Mouse (Mus musculus): Measurements from ENCODE around the gene Pah. TPM values are rescaled to one million over a fixed set of nuclear protein-coding genes. Genes with fewer than 3 reads are reported as not detected.

Pah gene
- total RNA-seq (2015; ENCODE audit: low replicate concordance) (not detected in 2 replicates), total RNA-seq (2017; ENCODE audit: low replicate concordance) (not detected in 2 replicates)

DNA sequence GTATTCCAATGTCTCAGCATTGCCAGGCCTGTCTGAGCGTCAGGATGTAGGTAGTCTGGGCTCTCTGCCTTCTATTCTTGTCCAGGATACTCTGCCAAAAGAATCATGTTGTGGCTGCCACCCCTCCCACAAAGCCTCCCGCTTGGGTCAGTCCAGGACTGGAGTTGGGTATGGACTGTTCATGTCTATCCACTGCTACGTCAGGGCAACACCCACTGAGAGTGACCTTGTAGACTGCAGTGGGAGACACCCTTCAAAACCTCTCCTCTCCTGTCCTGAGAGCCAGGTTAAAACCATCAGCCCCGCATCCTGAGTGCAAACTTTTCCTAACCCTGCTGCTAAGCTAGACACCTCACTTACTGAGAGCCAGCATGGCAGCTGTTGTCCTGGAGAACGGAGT, at the start of gene Pah:
TSS of gene Pah (plus strand) at position 150 of the 400 bp plus-strand sequence.
- ATAC-seq (replicated peaks; ENCODE audit: low FRiP score, poor library complexity, severe bottlenecking) = no peak

DNA sequence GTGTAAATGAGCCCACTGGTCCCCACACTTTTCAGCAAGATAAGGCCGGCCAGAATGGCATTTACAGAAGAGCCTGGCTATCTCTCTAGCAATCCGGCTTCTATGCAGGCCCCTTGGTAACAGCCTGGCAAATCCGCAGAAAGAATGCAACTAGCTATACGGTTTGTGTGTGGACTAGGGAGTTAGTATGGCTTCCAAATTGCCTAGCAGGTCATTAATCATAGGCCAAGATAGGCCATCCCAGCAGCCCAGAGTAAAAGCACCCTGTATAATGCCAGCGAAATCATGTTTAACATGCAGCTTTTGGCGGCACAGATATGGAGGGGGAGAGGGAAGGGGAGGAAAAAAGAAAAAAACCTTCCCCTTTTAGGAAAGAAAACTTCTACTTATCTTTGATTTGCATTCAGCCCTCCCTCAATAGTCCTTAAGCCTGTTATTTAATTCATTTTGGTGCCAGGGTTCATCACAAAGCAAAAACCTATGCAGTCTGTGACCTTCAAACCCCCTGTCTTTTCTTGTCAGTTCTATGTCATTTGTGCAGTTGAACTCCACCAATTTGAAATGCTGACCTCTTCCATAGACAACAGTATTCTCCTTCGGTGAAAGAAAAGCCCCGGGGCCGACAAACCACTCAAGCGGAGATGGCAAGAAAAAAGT, 48.0 kb upstream of the Pah start:
- no peak for ATAC-seq (replicated peaks; ENCODE audit: low FRiP score, poor library complexity, severe bottlenecking)

DNA sequence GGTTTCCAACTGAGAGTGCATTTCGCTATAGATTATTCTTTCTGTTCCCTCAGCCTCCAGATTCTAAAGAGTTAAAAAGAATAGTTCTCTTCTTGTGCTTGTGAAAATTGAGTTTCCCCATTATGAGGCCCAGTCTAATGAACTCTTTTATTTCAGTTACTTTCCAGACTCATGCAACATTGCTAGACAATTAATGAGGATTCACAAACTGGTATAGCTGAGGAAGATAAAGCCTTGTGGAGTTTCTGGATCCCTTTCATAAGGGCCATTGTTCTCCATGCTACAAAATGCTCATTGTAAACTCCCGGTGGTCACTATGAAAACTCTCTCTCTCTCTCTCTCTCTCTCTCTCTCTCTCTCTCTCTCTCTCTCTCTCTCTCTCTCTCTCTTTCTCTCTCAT, 46.6 kb upstream of the Pah start:
- no peak for ATAC-seq (replicated peaks; ENCODE audit: low FRiP score, poor library complexity, severe bottlenecking)

DNA sequence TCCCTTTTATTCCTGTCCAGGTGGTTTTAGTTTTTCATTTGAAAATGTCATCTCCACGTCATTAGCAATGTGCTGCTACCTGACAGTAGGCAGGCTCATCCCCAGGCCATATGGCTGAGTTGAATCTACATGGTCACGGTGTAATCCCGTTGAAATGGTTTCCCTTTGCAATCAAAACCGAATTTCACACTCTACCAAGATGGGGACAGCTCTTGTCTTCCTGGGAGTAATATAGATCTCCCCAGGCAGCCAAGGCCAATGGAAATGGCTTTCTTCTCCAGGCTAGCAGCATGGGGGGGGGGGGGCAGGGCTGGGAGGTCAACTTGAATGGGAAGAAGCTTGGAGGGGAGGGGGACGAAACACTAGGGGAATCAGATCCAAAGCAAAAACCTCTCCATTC, 43.7 kb upstream of the Pah start:
- ATAC-seq (replicated peaks; ENCODE audit: low FRiP score, poor library complexity, severe bottlenecking) = no peak

DNA sequence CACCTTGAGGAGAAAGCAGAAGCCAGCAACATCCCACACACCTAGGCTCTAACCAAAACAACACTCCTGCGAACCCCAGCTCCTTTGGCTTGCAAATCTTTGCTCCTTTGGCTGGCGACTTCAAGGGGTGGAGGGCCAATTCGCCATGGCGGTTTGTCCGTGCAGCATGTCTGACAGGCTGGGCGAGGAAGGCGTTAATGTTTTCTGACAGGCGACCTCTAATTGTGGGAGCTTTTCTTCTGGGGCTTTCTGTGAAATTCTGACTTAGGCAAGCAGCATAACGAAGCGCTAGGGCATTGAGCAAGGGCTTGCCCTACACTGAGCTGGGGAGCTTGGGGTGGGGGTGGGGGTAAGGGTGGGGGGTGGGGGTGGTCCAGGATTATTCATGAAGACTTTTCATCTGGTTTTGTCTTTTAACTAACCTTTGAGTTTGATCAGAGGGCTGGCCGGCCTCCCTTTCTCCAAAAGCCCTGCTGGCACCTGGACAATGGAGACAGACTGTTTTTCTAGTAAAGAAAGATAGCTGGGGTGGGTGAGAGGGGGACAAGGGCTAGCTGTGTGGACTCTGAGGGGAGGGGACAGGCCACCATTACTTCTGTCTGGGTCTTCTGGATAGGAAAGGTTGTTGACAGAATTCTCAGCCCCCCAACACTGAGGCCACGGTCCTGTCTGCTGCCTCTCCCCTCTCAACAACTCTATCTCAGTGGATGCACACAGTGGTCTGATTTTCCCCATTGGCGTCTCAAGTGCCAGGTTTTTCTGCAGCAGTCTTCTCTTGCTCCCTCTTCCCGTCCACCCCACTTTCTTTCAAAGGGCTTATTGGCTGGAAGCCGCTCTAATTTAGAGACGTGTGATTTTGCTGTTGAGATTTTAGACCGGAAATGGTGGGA, 36.5 kb upstream of the Pah start:
- no peak for ATAC-seq (replicated peaks; ENCODE audit: low FRiP score, poor library complexity, severe bottlenecking)

DNA sequence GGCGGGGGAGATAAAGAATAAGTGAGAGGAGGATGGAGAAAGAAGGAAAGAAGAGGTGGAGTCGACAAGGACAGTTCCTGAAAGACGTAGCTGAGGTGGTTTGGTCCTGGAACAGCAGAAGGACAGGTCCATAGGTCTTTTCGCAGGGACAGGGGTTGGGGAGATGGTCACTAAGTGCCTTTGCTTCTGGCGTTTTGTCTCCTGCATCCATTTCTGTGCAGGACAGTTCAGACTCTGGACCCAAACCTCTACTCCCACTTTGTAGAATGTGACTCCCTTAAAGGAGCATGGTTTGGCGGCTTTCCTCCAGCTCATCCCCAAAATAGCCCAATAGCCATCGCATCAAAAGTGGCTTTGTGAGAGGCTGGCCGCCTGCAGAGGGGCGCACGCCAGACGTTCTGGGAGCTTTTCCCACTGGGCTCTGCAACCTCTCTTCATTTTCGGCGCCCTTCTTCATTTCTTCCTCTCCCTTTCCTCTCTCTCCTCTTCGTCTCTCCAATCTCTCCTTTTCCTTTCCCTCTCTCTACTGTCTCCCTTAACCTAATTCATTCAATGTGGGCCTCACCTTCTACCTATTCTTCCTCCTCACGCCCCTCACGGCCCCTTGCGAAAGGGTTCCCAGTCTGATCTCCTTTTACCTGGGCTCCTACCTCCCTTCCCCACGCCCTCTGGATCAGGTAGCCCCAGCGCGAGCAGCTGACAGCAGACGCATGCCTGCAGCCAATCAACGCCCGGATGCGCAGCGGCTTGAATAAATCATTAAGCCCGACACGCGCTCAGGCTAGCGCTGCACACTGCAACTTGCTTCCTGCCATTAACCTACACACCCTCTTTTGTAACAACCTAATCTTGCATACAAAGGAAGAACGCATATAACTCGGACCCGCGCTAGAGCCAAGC, 35.6 kb upstream of the Pah start:
- no peak for ATAC-seq (replicated peaks; ENCODE audit: low FRiP score, poor library complexity, severe bottlenecking)

DNA sequence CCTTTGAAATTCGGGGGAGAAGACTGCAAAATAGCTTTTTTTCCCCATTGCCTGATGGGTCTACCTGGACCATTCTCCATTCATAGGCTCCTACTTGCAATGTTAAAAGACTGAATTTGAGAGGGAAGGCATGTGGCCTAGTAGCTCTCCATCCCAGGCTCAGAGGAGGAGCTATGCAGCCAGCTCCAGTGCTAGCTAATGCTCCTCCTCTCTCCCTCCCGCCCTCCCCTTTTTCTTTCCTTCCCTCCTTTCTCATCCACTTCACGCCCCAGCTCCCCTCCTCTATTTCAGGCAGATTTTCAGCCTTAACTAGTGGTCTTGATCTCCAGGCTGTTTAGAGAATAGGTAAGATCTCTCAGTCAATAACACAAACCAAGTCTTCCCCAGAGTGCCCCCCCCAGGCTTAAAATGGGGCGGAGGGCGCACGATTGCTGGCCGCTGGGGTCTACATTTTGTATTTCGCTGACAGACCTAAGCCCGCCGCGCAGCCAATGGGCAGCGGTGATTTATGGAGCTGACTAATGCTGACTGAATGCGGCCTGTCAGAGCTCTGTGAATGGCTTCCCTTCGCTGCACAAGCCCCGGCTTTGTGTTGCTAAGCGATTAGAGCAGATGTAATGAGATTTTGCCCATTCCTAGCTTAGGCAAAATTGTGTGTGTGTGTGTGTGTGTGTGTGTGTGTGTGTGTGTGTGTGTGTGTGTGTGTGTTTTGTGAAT, 33.0 kb upstream of the Pah start:
- ATAC-seq (replicated peaks; ENCODE audit: low FRiP score, poor library complexity, severe bottlenecking) = no peak

DNA sequence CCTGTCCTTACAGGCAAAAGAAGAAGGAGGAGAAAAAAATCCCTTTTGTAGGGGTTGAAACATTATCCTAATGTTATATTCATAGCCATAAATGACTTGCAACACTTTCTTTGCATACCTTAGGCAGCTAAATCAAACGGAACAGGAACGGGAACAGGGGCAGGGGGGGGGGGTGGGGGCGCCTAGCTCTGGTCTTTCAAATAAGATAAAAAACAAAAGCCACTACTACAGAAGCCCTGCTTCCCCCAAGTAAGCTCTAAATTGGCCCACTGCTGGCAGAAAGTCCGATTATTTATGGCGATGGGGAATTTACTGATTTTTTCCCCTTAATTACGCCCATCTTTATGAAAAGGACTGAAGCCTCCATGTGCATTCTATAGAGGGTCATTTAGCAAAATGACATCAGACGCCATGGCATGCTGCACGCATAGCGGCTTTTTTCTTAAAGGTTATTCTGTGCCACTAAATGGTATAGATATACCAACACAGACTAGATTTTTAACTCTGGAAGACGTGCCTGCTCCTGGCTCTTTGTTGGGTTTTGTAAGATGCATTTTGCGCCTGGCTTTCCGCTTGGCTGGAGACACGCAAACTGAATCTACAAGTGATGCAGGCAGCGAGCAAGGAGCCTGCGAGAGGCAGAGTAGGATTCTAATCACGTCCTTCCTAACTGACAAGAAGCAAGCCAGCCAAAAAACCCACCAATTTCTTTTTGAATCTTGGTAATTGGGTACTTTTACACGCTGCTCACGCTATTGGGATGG, 32.2 kb upstream of the Pah start:
- ATAC-seq (replicated peaks; ENCODE audit: low FRiP score, poor library complexity, severe bottlenecking) = no peak

DNA sequence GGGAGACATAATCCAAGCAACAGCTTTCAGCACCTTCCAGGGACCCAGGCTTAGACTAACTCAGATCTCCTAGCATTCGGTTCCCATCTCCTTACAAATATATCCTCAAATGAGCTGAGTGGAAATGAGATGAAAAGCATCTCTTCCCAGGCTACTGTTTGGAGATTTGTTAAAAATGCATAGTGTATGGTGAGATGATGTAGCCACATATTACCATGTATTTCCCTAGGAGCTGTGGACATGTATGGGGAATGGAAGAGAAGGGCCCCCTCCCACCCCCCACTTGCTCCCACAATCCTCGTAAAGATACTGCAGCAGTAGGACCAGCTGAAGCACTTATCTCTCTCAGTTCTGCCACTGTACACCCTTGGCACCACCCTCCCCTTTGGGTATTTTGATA, 31.3 kb upstream of the Pah start:
- no peak for ATAC-seq (replicated peaks; ENCODE audit: low FRiP score, poor library complexity, severe bottlenecking)

DNA sequence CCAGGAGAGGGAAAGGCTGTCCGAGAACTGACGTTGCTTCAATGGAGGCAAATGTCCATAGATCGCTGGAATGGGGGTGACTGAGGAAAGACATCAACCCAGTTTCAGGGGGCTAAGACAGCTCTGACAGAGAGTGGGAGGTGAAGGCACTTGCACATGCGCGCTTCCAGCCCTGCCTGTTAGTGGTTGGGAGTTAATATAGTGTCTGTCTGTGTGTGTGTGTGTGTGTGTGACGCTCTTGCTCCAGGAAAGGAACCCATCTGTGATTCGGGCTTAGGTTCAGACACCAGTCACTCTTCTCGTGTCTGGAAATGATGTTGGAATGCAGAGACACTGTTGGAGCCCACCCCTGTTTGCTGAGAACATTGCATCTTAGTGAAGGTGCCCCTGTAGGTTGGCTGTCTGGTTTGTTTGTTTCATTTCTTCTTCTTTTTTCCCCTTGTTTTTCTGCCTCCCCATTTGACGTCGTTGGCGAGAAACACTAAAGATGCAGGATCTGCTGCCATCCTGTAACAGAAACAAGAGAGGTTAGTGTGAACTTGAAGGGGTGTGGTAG, 30.0 kb upstream of the Pah start:
- ATAC-seq (replicated peaks; ENCODE audit: low FRiP score, poor library complexity, severe bottlenecking) = no peak

DNA sequence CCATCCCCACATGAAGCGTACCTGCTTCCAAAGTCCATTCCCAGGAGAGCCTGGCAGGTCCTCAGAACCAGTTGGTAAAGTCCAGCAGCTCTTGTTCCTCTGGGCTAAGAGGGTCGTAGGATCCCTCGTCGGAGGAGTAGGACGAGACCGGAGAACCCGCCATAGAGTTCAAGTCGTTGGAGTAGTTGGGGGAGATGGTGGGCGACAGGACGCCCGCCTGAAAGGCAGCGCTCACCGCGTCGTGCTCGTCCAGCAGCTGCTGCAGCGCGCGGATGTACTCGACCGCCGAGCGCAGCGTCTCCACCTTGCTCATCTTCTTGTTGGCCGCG, 29.3 kb upstream of the Pah start:
- no peak for ATAC-seq (replicated peaks; ENCODE audit: low FRiP score, poor library complexity, severe bottlenecking)

DNA sequence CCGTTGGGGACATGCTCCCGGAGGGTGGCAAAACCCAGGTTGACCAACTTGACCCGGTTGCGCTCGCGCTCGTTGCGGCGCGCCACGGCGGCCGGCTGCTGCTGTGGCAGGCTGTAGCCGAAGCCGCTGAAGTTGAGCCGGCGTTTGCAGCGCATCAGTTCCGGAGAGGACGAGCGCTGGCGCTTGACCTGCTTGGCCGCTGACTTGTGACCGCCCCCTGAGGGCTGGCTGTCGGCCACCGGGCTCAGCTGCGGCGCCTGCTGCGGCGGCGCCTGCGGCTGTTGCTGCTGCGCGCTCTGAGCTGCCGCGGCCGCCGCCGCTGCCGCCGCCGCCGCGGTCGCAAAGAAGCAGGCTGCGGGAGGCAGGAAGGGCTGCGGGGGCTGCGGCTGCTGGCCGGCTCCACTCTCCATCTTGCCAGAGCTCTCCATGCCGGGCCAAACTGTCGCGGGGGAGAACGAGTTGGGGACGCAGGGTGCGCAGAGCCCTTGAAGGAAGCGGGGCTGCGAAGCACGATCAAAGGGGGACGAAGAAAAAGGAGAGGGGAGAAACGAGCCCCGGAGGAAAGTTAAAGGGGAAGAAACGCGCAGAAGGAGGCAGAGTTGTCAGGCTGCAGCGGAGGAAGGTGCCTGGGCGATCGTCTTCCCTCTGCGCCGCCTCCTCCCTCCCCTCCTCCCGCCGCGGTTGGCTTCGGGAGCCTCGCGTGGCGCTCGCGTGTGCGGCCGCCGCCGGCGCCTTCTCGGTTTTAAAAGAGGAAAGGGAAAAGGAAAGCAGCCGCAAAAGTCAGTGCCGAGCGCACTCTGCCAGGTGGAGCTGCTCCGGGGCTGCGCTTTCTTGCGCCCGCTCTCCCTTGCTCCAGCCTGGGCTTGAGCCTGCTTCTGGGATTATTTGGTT, 28.7 kb upstream of the Pah start:
- ATAC-seq (replicated peaks; ENCODE audit: low FRiP score, poor library complexity, severe bottlenecking) = no peak

DNA sequence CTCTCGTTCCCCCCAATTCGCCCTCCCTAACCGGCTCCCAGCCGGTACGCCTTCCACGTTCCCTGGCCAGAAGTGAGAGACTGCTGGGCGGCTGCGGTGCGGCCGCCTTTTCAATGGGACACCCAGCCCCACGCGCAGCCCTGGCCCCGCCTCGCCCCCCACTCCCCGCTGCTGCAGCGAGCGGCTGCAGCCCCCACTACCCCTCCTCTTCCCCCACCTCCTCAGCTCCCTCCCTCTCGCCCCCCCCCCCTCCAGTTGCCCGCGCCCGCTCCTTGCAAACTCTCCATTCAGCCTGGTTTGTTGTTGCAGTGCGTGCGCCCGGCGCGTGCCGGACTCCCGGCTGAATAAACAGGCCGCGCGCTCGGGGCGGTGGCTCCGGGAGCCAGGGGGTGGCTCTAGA, 28.0 kb upstream of the Pah start, which contains the start of gene Ascl1:
TSS of gene Ascl1 (minus strand) at position 85 of the 400 bp plus-strand sequence.
- ATAC-seq (replicated peaks; ENCODE audit: low FRiP score, poor library complexity, severe bottlenecking) = no peak

DNA sequence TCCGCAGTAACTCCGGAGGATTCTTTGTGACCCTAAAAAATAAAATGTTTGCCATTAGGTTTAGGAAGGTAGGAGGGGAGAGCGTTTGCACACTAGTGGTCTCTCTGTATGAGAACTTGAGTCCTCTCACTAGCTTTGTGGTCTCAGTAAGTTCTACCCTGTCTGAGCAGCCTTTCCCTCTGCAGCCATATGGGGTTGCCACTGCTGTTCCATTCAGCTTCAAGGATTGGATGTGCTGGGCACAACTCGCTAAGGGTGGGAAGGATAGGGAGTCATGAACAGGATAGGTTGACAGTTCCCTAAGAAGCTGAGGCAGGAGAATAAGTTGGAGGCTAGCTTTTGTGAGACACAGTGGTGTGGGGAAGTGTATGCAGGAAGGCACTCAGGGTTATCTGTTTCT, 27.4 kb upstream of the Pah start:
- ATAC-seq (replicated peaks; ENCODE audit: low FRiP score, poor library complexity, severe bottlenecking) = no peak

DNA sequence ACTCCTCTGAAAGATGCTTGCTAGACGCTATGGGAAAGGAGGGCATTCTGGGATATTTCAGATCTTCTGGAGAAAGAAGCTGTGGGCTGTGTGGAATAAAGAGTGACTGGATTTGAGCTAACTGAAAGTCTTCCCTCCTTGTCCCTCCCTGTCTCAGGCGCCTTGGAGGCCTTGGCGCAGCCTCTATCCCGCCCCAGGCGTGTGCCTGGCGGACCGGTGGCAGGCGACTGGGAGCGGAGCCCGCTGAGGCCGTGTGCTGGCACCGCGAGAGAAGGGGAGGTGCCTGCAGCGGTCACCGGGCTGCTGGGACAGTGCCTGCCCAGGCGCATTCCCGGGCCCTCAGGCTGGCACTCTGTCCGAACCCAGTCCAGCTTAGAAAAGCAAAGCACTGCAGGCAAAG, 27.0 kb upstream of the Pah start:
- ATAC-seq (replicated peaks; ENCODE audit: low FRiP score, poor library complexity, severe bottlenecking) = no peak

DNA sequence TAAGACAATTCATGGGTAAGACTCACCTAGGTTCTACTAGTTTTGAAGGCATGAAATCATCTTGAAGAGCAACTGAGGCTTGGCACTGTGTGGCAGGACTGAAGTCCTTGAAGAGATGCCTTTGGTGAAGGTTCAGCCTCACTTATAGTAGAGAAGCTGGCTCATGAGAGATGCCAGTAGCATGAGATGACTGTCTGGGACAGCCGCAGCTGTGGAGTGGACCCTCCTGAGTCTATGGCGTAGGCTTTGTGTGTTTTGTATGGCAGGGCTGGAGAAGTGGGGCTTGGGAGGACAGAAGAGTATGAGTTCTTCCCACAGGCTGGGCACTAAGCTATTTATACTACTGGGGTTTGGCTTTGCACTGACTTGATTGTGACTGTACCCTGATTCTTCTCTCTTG, 24.5 kb upstream of the Pah start:
- ATAC-seq (replicated peaks; ENCODE audit: low FRiP score, poor library complexity, severe bottlenecking) = no peak

DNA sequence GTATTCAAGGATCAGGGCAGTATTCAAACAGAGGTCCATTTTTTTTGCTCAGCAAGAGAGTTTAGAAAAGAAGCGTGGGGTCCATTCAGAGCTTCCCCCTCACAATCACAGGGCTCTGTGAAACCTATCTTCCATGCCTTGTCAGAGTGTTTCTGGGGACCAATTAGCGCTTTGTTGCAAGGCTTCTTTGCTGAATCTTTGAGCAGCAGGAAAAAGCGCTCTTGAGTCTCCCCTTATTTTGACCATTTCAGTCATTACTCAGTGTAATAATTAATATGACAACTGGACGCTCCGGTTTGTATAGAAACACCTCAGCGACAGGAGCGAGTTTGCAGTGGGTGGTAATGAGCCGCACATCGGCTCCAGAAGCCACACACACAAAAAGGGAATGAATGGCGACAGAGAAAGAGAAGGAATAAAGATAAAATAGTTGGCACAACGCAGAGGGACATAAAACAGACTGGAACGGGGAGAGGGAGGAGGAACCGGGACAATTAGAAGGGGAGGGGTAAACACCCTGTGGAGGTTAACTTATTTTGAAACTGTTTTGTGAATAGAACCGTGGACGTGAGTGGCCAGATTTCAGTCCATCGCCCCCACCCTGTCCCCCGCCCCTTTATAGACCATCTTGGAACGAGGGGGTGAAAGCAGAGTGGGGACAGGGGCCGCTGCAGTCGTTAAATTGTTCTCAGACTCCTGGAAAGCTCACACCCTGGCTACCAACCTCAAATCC, 20.5 kb upstream of the Pah start:
- ATAC-seq (replicated peaks; ENCODE audit: low FRiP score, poor library complexity, severe bottlenecking) = no peak
